Mouse (Mus musculus) erythroblast, embryonic 14.5 days (primary cell): Measurements from ENCODE around the gene Adamts13. TPM values are rescaled to one million over a fixed set of nuclear protein-coding genes. Genes with fewer than 3 reads are reported as not detected.

Source experiments
- H3K27me3 ChIP-seq: 2 replicates; pipeline ENCODE4 v1.6.1; 2012; ENCODE audit warnings: inconsistent platforms; ENCODE audit not compliant: control insufficient read depth
- H3K36me3 ChIP-seq: 2 replicates; pipeline ENCODE4 v1.6.1; 2012; ENCODE audit warnings: mild to moderate bottlenecking, inconsistent platforms; ENCODE audit not compliant: control insufficient read depth
- H3K4me1 ChIP-seq: 2 replicates; pipeline ENCODE4 v1.6.1; 2012; ENCODE audit warnings: inconsistent platforms; ENCODE audit not compliant: control insufficient read depth
- H3K4me3 ChIP-seq: replicated peaks from 2 replicates; pipeline ENCODE3; 2012; ENCODE audit warnings: moderate library complexity, mild to moderate bottlenecking, inconsistent platforms
- H3K9me3 ChIP-seq: 2 replicates; pipeline ENCODE4 v1.6.1; 2012; ENCODE audit warnings: low read length, inconsistent platforms, mixed read lengths; ENCODE audit not compliant: control insufficient read depth
- GATA1 ChIP-seq: IDR thresholded peaks from 2 replicates; pipeline ENCODE4 v1.6.1; 2012; ENCODE audit warnings: low read length, inconsistent platforms, mixed read lengths
- TAL1 ChIP-seq: IDR thresholded peaks from 3 replicates; pipeline ENCODE4 v1.6.1; 2012; ENCODE audit warnings: low read length, inconsistent platforms, mixed read lengths
- polyA plus RNA-seq: library from polyadenylated mRNA; stranded (reverse); fragments of >175 nt; gene quantifications from 2 replicates; pipeline ENCODE4 v1.2.3, GENCODE M21; 2012

Gene Adamts13
- polyA plus RNA-seq, 1 experiment: not detected

DNA sequence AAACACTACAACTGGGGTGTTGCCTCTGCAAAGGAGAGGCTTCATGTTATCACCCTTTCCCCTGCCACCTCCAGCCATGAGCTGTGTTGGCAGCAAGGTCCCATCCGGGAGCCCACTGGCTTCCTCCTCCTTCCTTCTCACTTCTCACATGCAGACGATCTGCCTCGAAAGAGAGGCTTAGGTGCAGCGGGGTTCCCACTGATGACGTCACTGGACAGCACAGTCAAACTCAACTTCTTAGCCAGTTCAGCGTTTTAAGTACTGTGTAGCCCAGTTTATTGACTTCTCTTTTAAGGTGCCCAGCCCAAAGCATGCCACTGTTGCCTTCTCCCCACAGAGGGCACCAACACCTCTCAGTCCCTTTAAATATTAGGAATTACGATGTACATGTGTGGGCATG lies 34.5 kb downstream of the Adamts13 start:
- TF ChIP-seq TAL1 (no peak), GATA1 (no peak)
- H3K4me3 ChIP-seq: no peak overlapping the region
- H3K27me3 ChIP-seq: no peaks in the 10 kb centered on the region
- H3K4me1 ChIP-seq: peaks cover 21% of the 10 kb centered on the region
- H3K9me3 ChIP-seq: no peaks in the 10 kb centered on the region
- H3K36me3 ChIP-seq: no peaks in the 10 kb centered on the region

DNA sequence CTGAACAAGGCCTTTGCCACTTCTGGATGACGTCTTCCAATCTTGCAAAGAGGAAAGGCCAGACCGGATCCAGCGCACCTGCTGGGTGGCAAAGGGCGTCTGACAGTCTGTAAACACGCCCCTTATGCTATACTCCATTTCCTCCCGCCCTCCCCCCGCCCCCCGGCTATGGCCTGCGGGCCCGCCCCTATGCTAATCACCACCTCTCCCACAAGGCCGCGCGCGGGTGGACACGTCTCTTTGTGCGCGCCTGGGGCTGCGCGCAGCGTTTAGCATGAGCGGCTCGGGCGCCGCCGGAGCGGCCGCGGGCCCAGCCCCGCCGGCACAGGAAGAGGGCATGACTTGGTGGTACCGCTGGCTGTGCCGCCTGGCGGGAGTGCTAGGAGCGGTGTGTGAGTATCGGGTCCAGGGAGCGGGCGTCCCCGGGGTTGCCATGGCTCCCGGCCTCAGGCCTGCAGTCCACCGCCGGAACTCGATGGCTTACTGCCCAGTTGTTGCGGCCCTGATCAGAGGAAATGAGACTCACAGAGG lies 36.6 kb downstream of the Adamts13 start, which contains the start of gene Cacfd1:
Cacfd1 (plus strand) TSS at position 213 of the 531 bp plus-strand sequence.
- TF ChIP-seq GATA1 (no peak), TAL1 (no peak)
- Histone ChIP-seq H3K4me3 (peak within 1 kb of the TSS; percentile 76), H3K27me3 (no peaks in the 10 kb centered on the region), H3K36me3 (peaks cover 12% of the 10 kb centered on the region), H3K9me3 (no peaks in the 10 kb centered on the region), H3K4me1 (peaks cover 21% of the 10 kb centered on the region)

DNA sequence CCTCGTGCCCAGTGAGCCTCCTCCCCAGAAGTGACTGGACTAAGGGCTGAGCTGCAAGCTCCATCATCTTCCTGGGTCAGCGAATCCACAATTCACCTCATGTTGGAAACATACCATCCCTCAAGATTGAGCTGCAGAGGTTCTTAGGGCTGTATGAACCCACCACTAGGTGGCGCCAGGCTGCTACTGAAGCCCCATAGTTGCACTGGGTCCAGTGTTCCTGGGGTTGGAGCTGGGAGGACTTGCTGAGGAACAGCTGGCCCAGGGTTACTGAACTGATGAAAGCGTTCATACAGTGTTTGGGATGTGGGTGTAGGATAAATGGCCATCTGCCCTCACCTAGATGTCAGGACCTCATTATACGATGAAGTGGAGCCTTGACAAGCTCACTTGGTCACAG lies 44.6 kb downstream of the Adamts13 start:
- H3K27me3 ChIP-seq: no peaks in the 10 kb centered on the region
- no peaks in the 10 kb centered on the region for H3K4me1 ChIP-seq
- TF ChIP-seq TAL1 (no peak), GATA1 (no peak)
- no peaks in the 10 kb centered on the region for H3K9me3 ChIP-seq
- H3K4me3 ChIP-seq: no peak overlapping the region
- peaks cover 58% of the 10 kb centered on the region for H3K36me3 ChIP-seq

DNA sequence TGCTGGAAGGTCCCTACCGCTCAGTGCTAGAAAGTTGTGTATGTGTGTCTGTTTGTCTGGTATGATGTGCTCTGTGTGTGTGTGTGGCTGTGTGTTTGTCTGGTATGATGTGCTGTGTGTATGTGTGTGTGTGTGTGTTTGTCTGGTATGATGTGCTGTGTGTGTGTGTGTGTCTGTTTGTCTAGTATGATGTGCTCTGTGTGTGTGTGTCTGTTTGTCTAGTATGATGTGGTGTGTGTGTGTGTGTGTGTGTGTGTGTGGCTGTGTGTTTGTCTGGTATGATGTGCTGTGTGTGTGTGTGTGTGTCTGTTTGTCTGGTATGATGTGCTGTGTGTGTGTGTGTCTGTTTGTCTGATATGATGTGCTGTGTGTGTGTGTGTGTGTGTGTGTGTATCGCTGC lies 46.3 kb downstream of the Adamts13 start:
- TF ChIP-seq TAL1: no peak
- TF ChIP-seq GATA1: no peak
- H3K36me3 ChIP-seq: peaks cover 48% of the 10 kb centered on the region
- no peak overlapping the region for H3K4me3 ChIP-seq
- H3K4me1 ChIP-seq: no peaks in the 10 kb centered on the region
- no peaks in the 10 kb centered on the region for H3K27me3 ChIP-seq
- no peaks in the 10 kb centered on the region for H3K9me3 ChIP-seq

DNA sequence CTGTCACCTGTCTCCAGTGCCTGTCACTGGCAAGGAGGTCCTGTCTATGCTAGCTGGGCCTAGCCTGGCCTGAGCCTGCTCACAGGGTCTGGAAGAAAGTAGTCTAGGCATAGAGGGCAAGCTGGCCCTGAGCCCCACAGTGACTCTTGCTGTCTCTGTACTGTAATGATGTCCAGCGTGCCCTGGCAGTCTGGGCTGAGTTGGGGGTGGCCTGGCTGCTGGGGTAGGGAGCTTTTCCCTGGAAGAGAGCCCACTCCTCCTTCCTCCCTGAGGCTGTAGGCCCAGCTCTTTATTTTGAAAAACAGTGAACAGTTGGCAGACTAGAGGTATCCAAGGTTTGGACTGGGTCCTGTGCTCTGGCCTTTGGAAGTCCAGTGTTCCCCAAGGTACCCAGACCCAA lies 47.9 kb downstream of the Adamts13 start:
- Histone ChIP-seq H3K4me3 (no peak overlapping the region), H3K27me3 (0 out of 2 replicates have a peak, but pooled peaks cover 2% of the 10 kb centered on the region), H3K36me3 (peaks cover 32% of the 10 kb centered on the region), H3K9me3 (no peaks in the 10 kb centered on the region), H3K4me1 (no peaks in the 10 kb centered on the region)
- no peak for TF ChIP-seq TAL1
- no peak for TF ChIP-seq GATA1

DNA sequence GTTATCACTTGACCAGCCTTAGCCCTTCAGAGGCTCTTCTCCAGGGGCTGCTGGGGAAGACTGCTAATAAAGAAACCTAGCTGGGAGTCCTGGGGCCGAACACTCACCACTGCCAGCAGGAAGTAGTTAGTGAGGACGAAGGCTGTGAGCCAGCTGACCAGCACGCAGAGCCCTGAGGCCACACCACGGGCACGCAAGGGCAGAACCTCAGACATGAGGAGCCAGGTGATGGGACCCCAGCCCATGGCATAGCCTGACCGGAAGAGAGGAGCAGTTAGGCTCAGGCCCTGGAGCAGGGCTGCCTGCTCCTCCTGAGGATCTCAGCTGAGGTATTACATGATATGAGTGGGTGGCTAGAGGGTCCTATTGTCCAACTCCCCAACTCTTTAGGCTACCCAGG lies 49.4 kb downstream of the Adamts13 start:
- no peak for TF ChIP-seq GATA1
- TF ChIP-seq TAL1: no peak
- peaks cover 20% of the 10 kb centered on the region for H3K36me3 ChIP-seq
- no peak overlapping the region for H3K4me3 ChIP-seq

DNA sequence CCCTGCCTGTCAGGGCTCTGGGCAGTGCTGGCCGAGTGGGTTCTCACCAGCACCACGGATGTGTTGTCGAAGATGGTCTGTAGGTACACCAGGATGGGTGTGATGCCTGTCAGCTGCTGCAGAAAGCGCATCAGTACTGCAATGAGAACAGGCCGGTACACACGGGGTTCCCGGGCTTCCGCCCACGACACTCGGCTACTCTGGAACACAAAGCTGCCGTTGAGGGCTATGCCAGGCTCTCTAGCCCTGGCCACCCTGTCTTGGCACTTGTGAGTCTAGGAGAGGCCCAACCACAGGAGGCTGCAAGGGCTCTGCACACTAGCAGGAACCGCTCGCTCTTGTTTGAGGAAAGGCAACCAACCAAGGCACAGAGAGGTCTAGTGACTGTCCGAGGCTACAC lies 50.9 kb downstream of the Adamts13 start:
- peaks cover 10% of the 10 kb centered on the region for H3K4me1 ChIP-seq
- TF ChIP-seq TAL1: no peak
- TF ChIP-seq GATA1: no peak
- H3K27me3 ChIP-seq: peaks cover 27% of the 10 kb centered on the region
- H3K9me3 ChIP-seq: no peaks in the 10 kb centered on the region
- peaks cover 6% of the 10 kb centered on the region for H3K36me3 ChIP-seq
- H3K4me3 ChIP-seq: no peak overlapping the region

More for the DNA sequence above, 49.4 kb downstream of the Adamts13 start:
- Histone ChIP-seq H3K4me1 (peaks cover 2% of the 10 kb centered on the region), H3K9me3 (no peaks in the 10 kb centered on the region), H3K27me3 (peaks cover 12% of the 10 kb centered on the region)

DNA sequence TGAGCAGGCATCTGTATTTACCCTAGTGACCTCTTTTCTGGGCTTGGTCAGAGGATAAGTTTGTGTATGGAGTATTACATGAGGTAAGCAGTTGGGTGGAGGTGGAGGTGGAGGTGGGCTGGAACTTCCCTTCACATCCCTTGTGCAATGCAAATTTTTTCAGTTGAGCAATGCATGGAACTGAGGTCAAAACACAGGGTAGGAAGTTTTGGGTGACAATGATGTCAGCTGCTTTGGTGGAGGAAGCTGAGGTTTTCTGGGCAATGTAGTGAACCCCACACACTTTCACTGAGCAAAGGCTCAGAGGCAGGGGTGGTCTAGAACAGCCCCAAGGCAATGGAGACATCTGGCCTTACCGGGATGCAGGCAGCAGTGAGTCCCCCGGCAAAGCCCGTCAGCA lies 52.3 kb downstream of the Adamts13 start:
- H3K36me3 ChIP-seq: no peaks in the 10 kb centered on the region
- TF ChIP-seq GATA1 (no peak), TAL1 (no peak)
- no peaks in the 10 kb centered on the region for H3K9me3 ChIP-seq
- H3K4me1 ChIP-seq: peaks cover 10% of the 10 kb centered on the region
- H3K27me3 ChIP-seq: peaks cover 36% of the 10 kb centered on the region
- no peak overlapping the region for H3K4me3 ChIP-seq

DNA sequence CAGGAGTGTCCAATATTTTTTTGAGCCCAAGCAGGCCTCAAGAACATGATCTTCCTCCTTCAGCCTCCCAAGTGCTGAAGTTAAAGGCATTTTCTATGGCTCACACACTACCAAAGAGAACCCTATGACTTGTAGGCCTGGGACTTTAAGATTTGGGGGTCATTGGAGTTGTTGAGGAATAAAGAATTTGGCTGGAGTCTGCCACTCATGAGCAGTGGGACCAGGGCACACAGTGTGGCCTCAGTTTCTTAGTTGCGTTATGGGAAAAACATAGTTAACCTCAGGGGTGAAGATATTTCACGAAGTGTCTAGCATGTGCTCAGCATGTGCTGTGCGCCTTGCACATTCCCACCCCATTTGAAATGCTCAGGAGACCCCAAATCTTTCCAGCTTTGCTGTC lies 53.1 kb downstream of the Adamts13 start:
- Histone ChIP-seq H3K4me3 (no peak overlapping the region), H3K4me1 (peaks cover 10% of the 10 kb centered on the region), H3K9me3 (no peaks in the 10 kb centered on the region), H3K27me3 (peaks cover 36% of the 10 kb centered on the region), H3K36me3 (no peaks in the 10 kb centered on the region)
- no peak for TF ChIP-seq TAL1
- no peak for TF ChIP-seq GATA1
